Comparison of ENCODE assay signal across 14 mouse cellular contexts in genomic region chr14:16144299-16144698, GRCm38 (mm10).
"Had no signal": no experiment of that assay in that cellular context is flagged by ENCODE, and none has a peak within 500 bp of the region (broad histone marks: within the 10 kb centered on the region; RNA-seq: fewer than 3 reads in every experiment).

No protein-coding gene starts in this region.

- H3K4me3 ChIP-seq: megakaryocyte, embryonic 14.5 days; midbrain, embryonic 13.5 days; midbrain, embryonic 15.5 days; neural tube, embryonic 12.5 days; stomach, embryonic 15.5 days had no signal

- H3K36me3 ChIP-seq: midbrain, embryonic 13.5 days; midbrain, embryonic 15.5 days; neural tube, embryonic 12.5 days; stomach, embryonic 15.5 days had no signal

- H3K27ac ChIP-seq: midbrain, embryonic 13.5 days; midbrain, embryonic 15.5 days; neural tube, embryonic 12.5 days; stomach, embryonic 15.5 days; stomach, postnatal 0 days had no signal

- H3K27me3 ChIP-seq: megakaryocyte, embryonic 14.5 days; midbrain, embryonic 13.5 days; midbrain, embryonic 15.5 days; neural tube, embryonic 12.5 days; stomach, embryonic 15.5 days had no signal

- H3K9ac ChIP-seq: lung, embryonic 14.5 days; midbrain, embryonic 13.5 days; midbrain, embryonic 15.5 days; neural tube, embryonic 12.5 days; stomach, embryonic 15.5 days had no signal

- H3K4me1 ChIP-seq: megakaryocyte, embryonic 14.5 days; midbrain, embryonic 13.5 days; midbrain, embryonic 15.5 days; neural tube, embryonic 12.5 days; stomach, embryonic 15.5 days had no signal

- DNase-seq: lung, adult 18-20 months; lung, embryonic 14.5 days; lung, postnatal 10 days; lung, postnatal 4 days; right cerebral cortex, postnatal 14 days; thymus, adult 2 months; thymus, postnatal 25 days; thymus, postnatal 4 days had no signal

- H3K9me3 ChIP-seq: megakaryocyte, embryonic 14.5 days; midbrain, embryonic 13.5 days; midbrain, embryonic 15.5 days; neural tube, embryonic 12.5 days; stomach, embryonic 15.5 days had no signal
